Mouse (Mus musculus): ENCODE measurements around the gene March9. TPM values are rescaled to one million over a fixed set of nuclear protein-coding genes. Genes with fewer than 3 reads are reported as not detected.
"Not testable (repeated sequence)": the region's sequence is repeated elsewhere in the genome, so short reads cannot be mapped to it uniquely, and the experiment has no call there.

March9 gene
- total and polyA plus RNA-seq, 2 experiments from 2014 or later = 9.8 to 84.0 TPM

DNA sequence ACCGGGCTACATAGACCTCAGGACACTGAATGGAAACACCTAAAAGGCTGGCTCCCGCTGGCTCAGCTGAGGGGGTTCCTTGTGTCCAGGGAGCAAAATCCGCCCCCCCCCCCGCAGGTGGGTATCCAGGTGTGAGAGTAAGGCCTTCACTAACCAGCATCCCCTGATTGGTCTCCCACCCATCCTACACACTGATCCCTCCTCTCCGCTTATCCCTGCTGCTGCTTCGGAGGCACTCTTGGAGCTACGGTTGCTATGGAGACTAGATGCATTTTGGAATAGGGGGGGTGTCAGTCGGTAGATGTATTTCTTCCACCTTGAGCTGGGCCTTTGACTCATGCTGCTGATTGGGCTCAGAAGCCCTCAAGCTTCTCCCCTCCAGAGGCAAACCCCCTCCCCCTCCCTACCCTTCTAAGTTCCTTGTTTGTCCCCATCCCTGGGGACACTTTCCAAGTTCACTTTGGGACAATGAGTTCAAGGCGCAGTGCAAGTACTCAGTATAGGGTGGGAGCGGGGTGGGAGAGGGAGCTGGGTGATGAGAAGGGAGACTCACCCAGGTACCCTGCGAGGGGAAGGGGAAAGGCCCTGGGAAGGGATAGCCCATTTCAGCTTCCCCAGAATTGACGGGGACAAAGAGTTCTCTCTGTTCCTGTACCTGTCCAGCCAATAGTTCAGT is 18.2 kb upstream of the March9 start:
- no peaks in the 10 kb centered on the region for H3K27me3 ChIP-seq (ENCODE audit: insufficient read depth, low read length)
- H3K27ac ChIP-seq (ENCODE audit: low read depth, low read length) = peak overlapping the region; percentile 94
- H3K4me3 ChIP-seq (ENCODE audit: low read depth, low read length) = peak overlapping the region; percentile 83
- peak; percentile 71 for ATAC-seq (ENCODE audit: low FRiP score)
- peak overlapping the region; percentile 93 for H3K4me2 ChIP-seq (ENCODE audit: low read depth, low read length, poor library complexity, severe bottlenecking)
- WGBS = under 1% methylated on average over 12 of the region's 12 CpGs
- H3K9ac ChIP-seq (replicated peaks; ENCODE audit: low read length, poor library complexity, severe bottlenecking) = peak overlapping the region; percentile 95
- no peaks in the 10 kb centered on the region for H3K9me3 ChIP-seq (ENCODE audit: low read length)
- H3K36me3 ChIP-seq (ENCODE audit: insufficient read depth, low read length) = peaks cover 2% of the 10 kb centered on the region; the same call in 1 of the 2 replicates
- peaks cover 23% of the 10 kb centered on the region; the same call in 1 of the 2 replicates for H3K4me1 ChIP-seq (ENCODE audit: insufficient read depth, low read length)
- peak; percentile 77 for DNase-seq (ENCODE audit: low spot score)
- no peak; the same call in 1 of the 2 replicates for TF ChIP-seq CTCF (IDR thresholded peaks at IDR 0.05)

DNA sequence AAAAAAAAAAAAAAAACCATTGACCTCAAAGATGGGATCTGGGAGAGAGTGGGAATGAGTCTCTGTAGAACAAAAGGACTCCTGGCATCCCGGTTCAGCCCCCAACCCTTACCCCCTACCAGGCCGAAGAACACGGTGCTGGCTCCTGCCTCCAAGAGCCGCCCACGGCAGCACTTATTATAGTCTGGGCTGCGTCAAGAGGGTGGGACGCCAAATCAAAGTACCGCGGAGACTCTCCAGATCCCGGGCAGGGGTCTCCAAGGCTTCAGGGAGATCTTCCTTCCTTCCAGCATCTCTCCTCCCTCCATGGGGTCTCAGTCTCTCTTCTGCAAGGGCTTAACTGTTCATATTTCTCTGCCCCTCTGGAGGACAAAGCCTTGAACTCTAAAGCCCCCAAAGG is 17.5 kb upstream of the March9 start:
- ATAC-seq (ENCODE audit: low FRiP score) = no peak; the same call in 1 of the 2 replicates
- Histone ChIP-seq H3K4me3 (ENCODE audit: low read depth, low read length) (peak overlapping the region; percentile 83), H3K9me3 (ENCODE audit: low read length) (no peaks in the 10 kb centered on the region), H3K27ac (ENCODE audit: low read depth, low read length) (peak overlapping the region; percentile 94), H3K36me3 (ENCODE audit: insufficient read depth, low read length) (no peaks in the 10 kb centered on the region), H3K4me1 (ENCODE audit: insufficient read depth, low read length) (peaks cover 23% of the 10 kb centered on the region; the same call in 1 of the 2 replicates), H3K27me3 (ENCODE audit: insufficient read depth, low read length) (no peaks in the 10 kb centered on the region), H3K4me2 (ENCODE audit: low read depth, low read length, poor library complexity, severe bottlenecking) (peak overlapping the region; percentile 93), H3K9ac (replicated peaks; ENCODE audit: low read length, poor library complexity, severe bottlenecking) (peak overlapping the region; percentile 95)
- no peak for TF ChIP-seq CTCF (IDR thresholded peaks at IDR 0.05)
- WGBS = 9% methylated on average over 10 of the region's 10 CpGs
- DNase-seq (ENCODE audit: low spot score) = no peak

DNA sequence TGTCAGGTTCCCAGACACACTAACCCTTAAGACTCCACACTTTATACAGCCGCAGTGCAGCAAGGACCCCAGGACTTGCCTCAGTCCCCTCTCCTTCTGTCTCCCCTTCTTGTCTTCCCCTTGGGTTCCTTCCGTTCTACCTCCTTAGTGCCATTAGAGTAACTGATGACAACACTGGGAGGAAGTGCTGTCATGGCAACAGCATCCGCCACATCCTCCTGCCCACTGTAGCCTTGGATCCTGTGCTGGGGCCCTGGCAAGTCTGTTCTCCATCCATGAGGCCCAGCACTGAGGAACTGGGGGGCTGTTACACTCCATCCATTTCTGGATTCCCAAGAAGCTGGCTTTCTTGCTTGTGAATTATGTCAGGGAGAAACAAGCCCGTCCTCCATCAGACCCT is 16.1 kb upstream of the March9 start:
- Histone ChIP-seq H3K9me3 (ENCODE audit: low read length) (no peaks in the 10 kb centered on the region), H3K4me2 (ENCODE audit: low read depth, low read length, poor library complexity, severe bottlenecking) (peak overlapping the region; percentile 93; the same call in 1 of the 2 replicates), H3K36me3 (ENCODE audit: insufficient read depth, low read length) (no peaks in the 10 kb centered on the region), H3K4me3 (ENCODE audit: low read depth, low read length) (no peak overlapping the region), H3K9ac (replicated peaks; ENCODE audit: low read length, poor library complexity, severe bottlenecking) (no peak overlapping the region), H3K4me1 (ENCODE audit: insufficient read depth, low read length) (peaks cover 12% of the 10 kb centered on the region; the same call in 1 of the 2 replicates), H3K27me3 (ENCODE audit: insufficient read depth, low read length) (no peaks in the 10 kb centered on the region), H3K27ac (ENCODE audit: low read depth, low read length) (no peak overlapping the region)
- no peak for TF ChIP-seq CTCF (IDR thresholded peaks at IDR 0.05)
- no peak for ATAC-seq (ENCODE audit: low FRiP score)
- DNase-seq (ENCODE audit: low spot score) = no peak
- WGBS = 42% methylated on average over 4 of the region's 4 CpGs

DNA sequence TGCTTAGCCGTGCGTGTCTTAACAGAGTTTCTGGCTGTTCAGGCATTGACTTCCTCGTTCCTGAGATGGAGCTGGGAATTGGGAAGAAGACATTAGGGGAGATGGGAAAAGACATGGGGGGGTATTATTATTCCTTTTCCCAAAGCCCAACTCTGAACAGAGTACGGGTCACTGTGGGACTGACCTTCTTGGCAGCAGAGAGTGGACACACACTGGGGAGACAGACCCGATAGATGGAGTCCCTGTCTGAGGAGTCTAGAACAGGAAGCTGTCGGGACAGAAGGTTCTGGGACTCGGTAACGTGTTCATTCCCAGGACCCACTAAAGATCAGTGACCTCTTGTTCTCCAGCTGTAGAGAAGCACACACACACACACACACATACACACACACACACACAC is 15.7 kb upstream of the March9 start:
- DNase-seq (ENCODE audit: low spot score) (no peak), ATAC-seq (ENCODE audit: low FRiP score) (no peak)

DNA sequence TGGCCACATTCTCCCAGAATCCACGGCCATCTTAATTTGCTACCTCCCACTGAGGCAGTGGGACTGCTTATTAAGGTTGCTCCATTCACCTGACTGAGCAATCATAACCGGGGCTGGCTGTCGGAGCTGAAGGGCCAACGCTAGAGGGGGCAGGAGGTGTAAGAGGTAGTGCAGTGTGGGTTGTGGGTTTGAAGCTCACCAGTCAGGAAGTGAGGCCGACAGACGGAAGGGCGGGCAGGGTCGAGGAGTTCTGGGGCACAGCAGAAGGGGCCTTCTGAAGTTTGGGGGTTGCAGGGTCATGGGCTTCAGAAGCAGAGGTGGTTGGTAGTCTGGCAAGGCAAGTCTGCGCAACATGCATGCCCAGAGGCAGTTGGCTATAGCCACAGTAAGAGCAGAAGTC is 15.1 kb upstream of the March9 start, which contains the start of gene Agap2:
Gene Agap2 (plus strand): TSS at position 205 of the 400 bp plus-strand sequence.
- H3K4me3 ChIP-seq (ENCODE audit: low read depth, low read length) = no peak within 1 kb of the TSS
- no peak within 1 kb of the TSS for H3K27ac ChIP-seq (ENCODE audit: low read depth, low read length)
- 74% methylated on average over 9 of the region's 9 CpGs for WGBS
- no peak for ATAC-seq (ENCODE audit: low FRiP score)
- H3K9ac ChIP-seq (replicated peaks; ENCODE audit: low read length, poor library complexity, severe bottlenecking) = no peak within 1 kb of the TSS
- H3K4me2 ChIP-seq (ENCODE audit: low read depth, low read length, poor library complexity, severe bottlenecking) = peak within 1 kb of the TSS; percentile 93; the same call in 1 of the 2 replicates
- H3K36me3 ChIP-seq (ENCODE audit: insufficient read depth, low read length) = no peaks in the 10 kb centered on the region
- H3K4me1 ChIP-seq (ENCODE audit: insufficient read depth, low read length) = peaks cover 4% of the 10 kb centered on the region; the same call in 1 of the 2 replicates
- no peak for TF ChIP-seq CTCF (IDR thresholded peaks at IDR 0.05)
- H3K9me3 ChIP-seq (ENCODE audit: low read length) = no peaks in the 10 kb centered on the region
- DNase-seq (ENCODE audit: low spot score) = no peak
- H3K27me3 ChIP-seq (ENCODE audit: insufficient read depth, low read length) = no peaks in the 10 kb centered on the region

More for the DNA sequence above, 15.7 kb upstream of the March9 start:
- Histone ChIP-seq H3K4me3 (ENCODE audit: low read depth, low read length) (no peak overlapping the region), H3K9me3 (ENCODE audit: low read length) (no peaks in the 10 kb centered on the region), H3K9ac (replicated peaks; ENCODE audit: low read length, poor library complexity, severe bottlenecking) (no peak overlapping the region), H3K27me3 (ENCODE audit: insufficient read depth, low read length) (no peaks in the 10 kb centered on the region), H3K4me2 (ENCODE audit: low read depth, low read length, poor library complexity, severe bottlenecking) (no peak overlapping the region), H3K36me3 (ENCODE audit: insufficient read depth, low read length) (no peaks in the 10 kb centered on the region), H3K4me1 (ENCODE audit: insufficient read depth, low read length) (peaks cover 8% of the 10 kb centered on the region; the same call in 1 of the 2 replicates), H3K27ac (ENCODE audit: low read depth, low read length) (no peak overlapping the region)
- TF ChIP-seq CTCF (IDR thresholded peaks at IDR 0.05) = no peak
- WGBS = 77% methylated on average over 8 of the region's 8 CpGs

DNA sequence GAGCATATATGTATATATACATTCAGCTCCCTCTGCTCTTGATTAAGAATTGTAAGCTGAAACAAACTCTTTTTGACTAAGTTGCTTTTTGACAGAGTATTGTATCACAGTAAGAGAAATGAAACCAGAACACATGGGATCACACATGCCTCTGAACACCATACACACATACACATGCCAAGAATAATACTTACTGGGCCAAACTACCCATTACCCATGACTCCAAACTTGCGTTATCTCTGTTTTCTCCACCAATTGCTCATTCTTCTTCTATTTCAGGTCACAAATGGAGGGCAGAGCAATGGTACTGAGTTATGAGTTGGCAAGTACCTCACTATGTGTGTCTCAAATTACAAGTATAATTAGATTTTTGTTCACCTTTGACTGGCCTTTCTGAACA is 14.0 kb upstream of the March9 start:
- DNase-seq (ENCODE audit: low spot score) = no peak
- Histone ChIP-seq H3K4me3 (ENCODE audit: low read depth, low read length) (no peak overlapping the region), H3K9me3 (ENCODE audit: low read length) (no peaks in the 10 kb centered on the region), H3K9ac (replicated peaks; ENCODE audit: low read length, poor library complexity, severe bottlenecking) (no peak overlapping the region), H3K4me1 (ENCODE audit: insufficient read depth, low read length) (peaks cover 4% of the 10 kb centered on the region; the same call in 1 of the 2 replicates), H3K4me2 (ENCODE audit: low read depth, low read length, poor library complexity, severe bottlenecking) (no peak overlapping the region), H3K36me3 (ENCODE audit: insufficient read depth, low read length) (no peaks in the 10 kb centered on the region), H3K27ac (ENCODE audit: low read depth, low read length) (no peak overlapping the region), H3K27me3 (ENCODE audit: insufficient read depth, low read length) (no peaks in the 10 kb centered on the region)
- TF ChIP-seq CTCF (IDR thresholded peaks at IDR 0.05) = no peak
- no peak for ATAC-seq (ENCODE audit: low FRiP score)
- 86% methylated on average over 1 of the region's 1 CpGs for WGBS

DNA sequence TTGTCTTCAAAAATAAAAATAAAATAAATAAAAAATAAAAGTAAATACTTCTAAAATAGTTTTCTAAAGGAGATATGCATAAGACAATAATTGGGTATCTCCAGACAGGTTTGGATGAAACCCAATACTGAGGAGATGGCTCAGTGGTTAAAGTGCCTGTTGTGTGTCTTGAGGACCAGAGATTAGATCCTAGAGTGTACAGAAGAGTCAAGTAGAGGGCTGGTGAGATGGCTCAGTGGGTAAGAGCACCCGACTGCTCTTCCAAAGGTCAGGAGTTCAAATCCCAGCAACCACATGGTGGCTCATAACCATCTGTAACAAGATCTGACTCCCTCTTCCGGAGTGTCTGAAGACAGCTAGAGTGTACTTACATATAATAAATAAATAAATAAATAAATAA is 13.0 kb upstream of the March9 start:
- not testable (repeated sequence) for H3K9me3 ChIP-seq (ENCODE audit: low read length); H3K4me3 ChIP-seq (ENCODE audit: low read depth, low read length); H3K36me3 ChIP-seq (ENCODE audit: insufficient read depth, low read length); H3K27ac ChIP-seq (ENCODE audit: low read depth, low read length); H3K4me2 ChIP-seq (ENCODE audit: low read depth, low read length, poor library complexity, severe bottlenecking); ATAC-seq (ENCODE audit: low FRiP score); DNase-seq (ENCODE audit: low spot score); H3K4me1 ChIP-seq (ENCODE audit: insufficient read depth, low read length); H3K9ac ChIP-seq (replicated peaks; ENCODE audit: low read length, poor library complexity, severe bottlenecking); H3K27me3 ChIP-seq (ENCODE audit: insufficient read depth, low read length)
- 75% methylated on average over 2 of the region's 2 CpGs for WGBS

All from midbrain, postnatal 0 days (tissue).